Mouse (Mus musculus) hindbrain, embryonic 13.5 days (tissue): Measurements from ENCODE around the gene Dr1. TPM values are rescaled to one million over a fixed set of nuclear protein-coding genes. Genes with fewer than 3 reads are reported as not detected.
"Not testable (repeated sequence)": the region's sequence is repeated elsewhere in the genome, so short reads cannot be mapped to it uniquely, and the experiment has no call there.

Source experiments
- ATAC-seq: fragments of 200-750 bp; cut with Nextera tagmentation; 2 replicates; pipeline ENCODE4 v1.8.0; 2017; ENCODE audit warnings: moderate TSS enrichment; ENCODE audit not compliant: low FRiP score
- H3K27ac ChIP-seq: fragments of 300-500 bp; sonication (generic); 2 replicates; pipeline ENCODE4 v1.5.1; 2015; ENCODE audit warnings: inconsistent platforms, mild to moderate bottlenecking, moderate library complexity
- H3K27me3 ChIP-seq: fragments of 300-500 bp; sonication (generic); 2 replicates; pipeline ENCODE4 v1.6.1; 2015; ENCODE audit warnings: mild to moderate bottlenecking, inconsistent platforms
- H3K36me3 ChIP-seq: fragments of 300-500 bp; sonication (generic); 2 replicates; pipeline ENCODE4 v1.6.1; 2015; ENCODE audit warnings: mild to moderate bottlenecking, inconsistent platforms
- H3K4me1 ChIP-seq: fragments of 300-500 bp; sonication (generic); replicated peaks from 2 replicates; pipeline ENCODE4 v1.6.1; 2015; ENCODE audit warnings: inconsistent platforms
- H3K4me2 ChIP-seq: fragments of 300-500 bp; sonication (generic); 2 replicates; pipeline ENCODE4 v1.6.1; 2015; ENCODE audit warnings: inconsistent platforms, mild to moderate bottlenecking, moderate library complexity
- H3K4me3 ChIP-seq: fragments of 300-500 bp; sonication (generic); 2 replicates; pipeline ENCODE4 v1.5.1; 2015; ENCODE audit warnings: mild to moderate bottlenecking, inconsistent platforms
- H3K9ac ChIP-seq: fragments of 300-500 bp; sonication (generic); 2 replicates; pipeline ENCODE4 v1.6.1; 2015; ENCODE audit warnings: mild to moderate bottlenecking, inconsistent platforms
- H3K9me3 ChIP-seq: fragments of 300-500 bp; sonication (generic); 2 replicates; pipeline ENCODE4 v1.6.1; 2016; ENCODE audit warnings: inconsistent platforms
- WGBS: fragments of 180-500 bp; shearing (Covaris S2); methylation state at CpG from one replicate; pipeline ENCODE4 v1.1.7; 2015; 5-methylcytosine and 5-hydroxymethylcytosine counted together
- polyA plus RNA-seq: library from polyadenylated mRNA; unstranded; fragments of >200 nt; fragmentation: Nextera tagmentation; extraction: Ambion mirVana; gene quantifications from 2 replicates; pipeline ENCODE4 v1.2.1, GENCODE M21; 2015

Dr1 gene
- polyA plus RNA-seq, 1 experiment from 2014 or later = 40.5 TPM

DNA sequence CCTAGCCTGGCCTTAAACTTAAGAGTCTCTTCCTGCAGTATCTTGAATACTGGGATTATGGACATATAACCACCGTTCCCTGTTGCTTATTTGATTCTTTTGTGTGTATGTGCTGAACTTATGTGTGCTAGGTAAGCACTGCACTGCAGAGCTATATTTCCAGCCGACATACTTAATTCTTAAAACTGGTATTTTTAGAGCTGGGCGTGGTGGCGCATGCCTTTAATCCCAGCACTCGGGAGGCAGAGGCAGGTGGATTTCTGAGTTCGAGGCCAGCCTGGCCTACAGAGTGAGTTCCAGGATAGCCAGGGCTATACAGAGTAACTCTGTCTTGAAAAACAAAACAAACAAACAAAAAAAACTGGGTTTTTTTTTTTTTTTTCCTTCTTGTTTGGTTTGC is 2.6 kb downstream of the Dr1 start:
- peaks cover 45% of the 10 kb centered on the region for H3K4me1 ChIP-seq
- H3K27ac ChIP-seq, ATAC-seq, H3K9ac ChIP-seq, H3K27me3 ChIP-seq, H3K36me3 ChIP-seq, H3K9me3 ChIP-seq: not testable (repeated sequence)
- 97% methylated on average over 6 of the region's 6 CpGs for WGBS
- H3K4me2 ChIP-seq = peak overlapping the region; percentile 95
- H3K4me3 ChIP-seq = peak overlapping the region; percentile 19

DNA sequence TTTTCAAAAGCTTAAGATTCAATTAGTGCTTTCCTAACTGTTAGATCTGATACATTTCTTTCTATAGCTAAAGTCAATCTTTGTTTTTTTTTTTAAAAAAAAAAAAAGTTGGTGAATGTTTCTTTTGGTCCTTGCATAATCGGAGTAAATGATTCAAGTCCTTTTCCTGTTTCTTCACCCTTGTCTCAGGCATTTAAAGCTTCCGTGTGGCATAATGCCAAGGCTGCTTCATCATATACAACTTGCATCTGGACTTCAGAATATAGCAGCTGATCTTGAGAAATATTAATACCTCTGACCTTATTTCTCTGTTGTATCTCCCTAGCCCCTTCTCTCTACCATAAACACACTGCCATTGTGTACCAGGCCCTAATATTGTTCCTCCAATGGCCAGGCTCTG is 18.3 kb downstream of the Dr1 start:
- 85% methylated on average over 2 of the region's 2 CpGs for WGBS
- H3K9me3 ChIP-seq = no peaks in the 10 kb centered on the region
- no peaks in the 10 kb centered on the region for H3K4me1 ChIP-seq
- no peak for ATAC-seq
- H3K9ac ChIP-seq = no peak overlapping the region
- H3K4me3 ChIP-seq = no peak overlapping the region
- no peaks in the 10 kb centered on the region for H3K36me3 ChIP-seq
- no peak overlapping the region for H3K27ac ChIP-seq
- H3K4me2 ChIP-seq = no peak overlapping the region
- no peaks in the 10 kb centered on the region for H3K27me3 ChIP-seq

DNA sequence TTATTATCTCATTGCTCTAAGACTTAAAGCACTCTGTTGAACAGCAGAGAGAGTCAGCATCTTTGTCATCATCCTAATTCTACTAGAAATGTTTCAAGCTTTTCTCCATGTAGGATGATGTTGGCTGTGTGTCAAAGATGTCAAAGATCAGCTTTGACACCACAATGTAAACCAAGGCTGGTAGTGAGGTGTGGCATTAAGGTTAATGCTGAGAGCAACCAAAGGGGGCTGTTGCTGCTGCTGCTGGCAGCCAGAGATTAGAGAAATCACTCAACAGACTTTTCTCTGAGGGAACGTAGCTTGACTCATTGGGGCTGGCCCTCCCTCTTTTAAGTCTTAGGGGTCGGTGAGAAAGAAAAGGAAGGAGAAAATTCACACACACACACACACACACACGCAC is 32.9 kb downstream of the Dr1 start:
- Histone ChIP-seq H3K27me3 (no peaks in the 10 kb centered on the region), H3K4me3 (no peak overlapping the region), H3K4me2 (no peak overlapping the region), H3K9me3 (no peaks in the 10 kb centered on the region), H3K4me1 (no peaks in the 10 kb centered on the region), H3K36me3 (no peaks in the 10 kb centered on the region), H3K27ac (no peak overlapping the region), H3K9ac (no peak overlapping the region)
- 64% methylated on average over 3 of the region's 3 CpGs for whole genome bisulfite sequencing
- no peak for ATAC-seq

DNA sequence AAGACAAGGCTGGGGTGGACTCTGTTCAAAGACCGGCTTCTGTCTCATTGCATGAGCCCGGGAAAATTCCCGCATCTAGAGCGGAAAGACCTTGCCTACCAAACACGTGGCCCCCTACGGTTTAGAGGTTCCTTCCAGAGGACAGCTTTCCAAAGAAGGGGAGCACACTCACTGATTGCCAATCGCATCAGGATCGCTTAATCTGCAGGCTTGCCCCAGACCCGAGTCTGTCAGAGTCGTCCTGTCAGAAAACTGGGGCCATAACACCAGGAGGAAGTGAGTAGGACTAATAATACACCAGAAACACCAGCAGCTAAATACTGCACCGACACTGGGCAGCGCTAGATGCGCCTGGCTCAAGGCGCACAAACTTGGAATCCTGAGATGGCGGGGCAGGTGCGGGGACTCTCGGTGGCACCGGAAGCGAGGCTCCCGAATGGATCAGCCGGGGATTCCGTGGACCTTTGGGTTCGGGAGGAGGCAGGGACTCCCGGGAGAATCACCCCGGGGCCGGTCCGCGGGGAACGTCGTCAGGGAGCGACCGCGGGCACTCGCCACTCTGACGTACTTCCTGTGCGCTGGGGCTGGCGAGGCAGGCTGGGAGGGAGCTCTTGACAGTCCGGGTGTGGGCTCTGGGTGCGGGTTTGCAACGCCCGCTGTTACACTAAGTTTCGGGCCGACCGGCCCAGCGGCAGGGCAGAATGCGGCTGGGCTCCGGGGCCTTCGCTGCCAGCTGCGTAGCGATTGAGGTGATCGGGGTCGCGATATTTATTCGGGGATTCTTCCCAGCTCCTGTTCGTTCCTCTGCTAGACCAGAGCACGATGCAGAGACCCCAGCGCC is 43.7 kb downstream of the Dr1 start, which contains the start of gene Pigg:
Gene Pigg (plus strand): TSS at position 386 of the 841 bp plus-strand sequence.
- Histone ChIP-seq H3K9me3 (no peaks in the 10 kb centered on the region), H3K27ac (peak within 1 kb of the TSS; percentile 89), H3K27me3 (no peaks in the 10 kb centered on the region), H3K9ac (peak within 1 kb of the TSS; percentile 88), H3K4me3 (peak within 1 kb of the TSS; percentile 73), H3K36me3 (0 out of 2 replicates have a peak, but pooled peaks cover 5% of the 10 kb centered on the region), H3K4me1 (peaks cover 11% of the 10 kb centered on the region), H3K4me2 (peak within 1 kb of the TSS; percentile 82)
- under 1% methylated on average over 57 of the region's 57 CpGs for WGBS
- ATAC-seq = peak; percentile 99

DNA sequence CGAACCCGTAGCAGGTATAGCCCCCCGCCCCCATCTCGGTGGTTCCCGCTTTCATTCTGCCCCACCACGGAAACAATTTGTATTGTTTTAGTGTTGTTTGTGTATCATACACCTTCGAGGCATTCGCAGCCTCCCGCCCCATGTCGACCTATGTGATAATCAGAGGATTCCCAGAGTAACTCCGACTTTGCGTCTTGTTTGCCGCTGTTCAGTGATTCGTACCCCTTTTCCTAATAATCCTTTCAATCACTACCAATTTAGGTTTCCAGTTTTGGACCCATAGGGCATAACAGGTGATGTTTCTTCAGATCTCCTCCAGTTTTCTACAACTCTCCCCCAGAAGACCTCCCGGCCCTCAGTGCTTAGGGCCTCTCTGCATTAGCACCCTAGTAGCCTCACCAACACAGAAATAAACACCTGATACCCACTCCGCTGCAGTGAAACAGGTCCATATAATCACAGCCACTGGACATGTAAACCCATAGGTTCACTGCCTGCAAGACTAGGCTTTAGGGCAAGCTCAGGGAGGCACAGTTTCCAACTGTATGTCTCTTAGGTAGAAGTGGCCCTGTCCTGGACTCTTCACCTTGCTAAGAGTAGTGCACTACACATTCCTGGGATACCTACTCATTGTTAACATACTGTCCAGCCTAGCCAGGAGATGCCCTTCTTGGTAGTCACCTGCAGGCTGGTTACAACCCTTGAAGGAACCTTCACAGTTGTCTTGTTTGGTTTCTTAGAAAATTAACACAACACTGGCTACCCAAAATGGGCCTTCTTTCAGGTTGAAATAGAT is 44.6 kb downstream of the Dr1 start:
- Histone ChIP-seq H3K27ac (peak overlapping the region; percentile 89; the same call in 1 of the 2 replicates), H3K27me3 (no peaks in the 10 kb centered on the region), H3K4me2 (peak overlapping the region; percentile 82), H3K4me3 (peak overlapping the region; percentile 73), H3K4me1 (peaks cover 11% of the 10 kb centered on the region), H3K9ac (peak overlapping the region; percentile 88), H3K9me3 (no peaks in the 10 kb centered on the region), H3K36me3 (peaks cover 13% of the 10 kb centered on the region; the same call in 1 of the 2 replicates)
- ATAC-seq = no peak
- 5% methylated on average over 16 of the region's 16 CpGs for WGBS

Other genes starting within 250 kb of the Dr1 start
- gene Mtf2, start 203.2 kb upstream of the Dr1 start, polyA plus RNA-seq = 119 and 124 TPM in 2 replicates
- 24.7 and 26.7 TPM in 2 replicates for gene Tmed5, start 136.3 kb upstream of the Dr1 start, polyA plus RNA-seq
- gene Ccdc18, start 136.0 kb upstream of the Dr1 start, polyA plus RNA-seq = 3.2 and 3.3 TPM in 2 replicates
- 5.4 and 5.9 TPM in 2 replicates for gene Pigg, start 43.7 kb downstream of the Dr1 start, polyA plus RNA-seq
- gene Gm42517, start 99.0 kb downstream of the Dr1 start, polyA plus RNA-seq = 0.78 and 1.4 TPM in 2 replicates
- gene Pde6b, start 119.5 kb downstream of the Dr1 start, polyA plus RNA-seq = 0.16 and 0.22 TPM in 2 replicates
- gene Atp5k, start 165.6 kb downstream of the Dr1 start, polyA plus RNA-seq = 461 and 472 TPM in 2 replicates
- gene Mfsd7a, start 180.0 kb downstream of the Dr1 start, polyA plus RNA-seq = 0.17 and 0.19 TPM in 2 replicates
- gene Pcgf3, start 192.3 kb downstream of the Dr1 start, polyA plus RNA-seq = 26.6 and 27.8 TPM in 2 replicates